Mouse (Mus musculus) heart, embryonic 11.5 days (tissue): ENCODE measurements around the gene Orai1. TPM values are rescaled to one million over a fixed set of nuclear protein-coding genes. Genes with fewer than 3 reads are reported as not detected.
A peak's percentile ranks its signal among the peaks of the same experiment; 100 is the strongest.
"Not testable (repeated sequence)": the region's sequence is repeated elsewhere in the genome, so short reads cannot be mapped to it uniquely, and the experiment has no call there.

ENCODE experiments used
- ATAC-seq: fragments of 200-750 bp; cut with Nextera tagmentation; replicated peaks from 2 replicates; pipeline ENCODE4 v1.8.0; 2017; ENCODE audit warnings: moderate library complexity; ENCODE audit not compliant: insufficient number of reproducible peaks, low FRiP score, low TSS enrichment
- H3K27ac ChIP-seq: fragments of 300-500 bp; sonication (generic); 2 replicates; pipeline ENCODE4 v1.5.1; 2014; ENCODE audit warnings: mild to moderate bottlenecking, low read depth, low read length
- H3K27me3 ChIP-seq: fragments of 300-500 bp; sonication (generic); 2 replicates; pipeline ENCODE4 v1.6.1; 2014; ENCODE audit warnings: mild to moderate bottlenecking, low read length, mixed read lengths; ENCODE audit not compliant: control insufficient read depth, insufficient read depth
- H3K36me3 ChIP-seq: fragments of 300-500 bp; sonication (generic); 2 replicates; pipeline ENCODE4 v1.6.1; 2014; ENCODE audit warnings: mild to moderate bottlenecking, low read length, moderate library complexity, mixed read lengths; ENCODE audit not compliant: control insufficient read depth, insufficient read depth
- H3K4me1 ChIP-seq: fragments of 300-500 bp; sonication (generic); 2 replicates; pipeline ENCODE4 v1.6.1; 2014; ENCODE audit warnings: low read length; ENCODE audit not compliant: control insufficient read depth, insufficient read depth
- H3K4me2 ChIP-seq: fragments of 300-500 bp; sonication (generic); 2 replicates; pipeline ENCODE4 v1.6.1; 2014; ENCODE audit warnings: mild to moderate bottlenecking, moderate library complexity
- H3K4me3 ChIP-seq: fragments of 300-500 bp; sonication (generic); 2 replicates; pipeline ENCODE4 v1.5.1; 2014; ENCODE audit warnings: low read depth, low read length
- H3K9ac ChIP-seq: fragments of 300-500 bp; sonication (generic); 2 replicates; pipeline ENCODE4 v1.6.1; 2014; ENCODE audit warnings: mild to moderate bottlenecking, low read depth, low read length, moderate library complexity
- H3K9me3 ChIP-seq: fragments of 300-500 bp; sonication (generic); replicated peaks from 2 replicates; pipeline ENCODE4 v1.6.1; 2016; ENCODE audit warnings: low read length; ENCODE audit not compliant: control insufficient read depth
- WGBS: fragments of 180-500 bp; shearing (Covaris S2); extraction: QIAGEN DNeasy Blood & Tissue Kit; methylation state at CpG from one replicate; pipeline ENCODE4 v1.1.7; 2014; ENCODE audit not compliant: insufficient replicate concordance; 5-methylcytosine and 5-hydroxymethylcytosine counted together
- polyA plus RNA-seq: library from polyadenylated mRNA; unstranded; fragments of >200 nt; fragmentation: Nextera tagmentation; extraction: Ambion mirVana; gene quantifications from 2 replicates; pipeline ENCODE4 v1.2.1, GENCODE M21; 2014

Orai1 gene
- polyA plus RNA-seq, 1 experiment from 2014 or later: 15.1 TPM

GRCm38 (mm10) chr5:123059757-123060520, 45.1 kb downstream of the Orai1 start:
- H3K4me2 ChIP-seq: peak overlapping the region; percentile 53
- no peaks in the 10 kb centered on the region for H3K36me3 ChIP-seq
- peak overlapping the region; percentile 1; the same call in 1 of the 2 replicates for H3K4me3 ChIP-seq
- H3K27ac ChIP-seq: peak overlapping the region; percentile 63
- peak overlapping the region; percentile 39 for H3K9ac ChIP-seq
- H3K9me3 ChIP-seq: no peaks in the 10 kb centered on the region
- ATAC-seq: no peak
- WGBS: 13% methylated on average over 14 of the region's 14 CpGs
- H3K4me1 ChIP-seq: no peaks in the 10 kb centered on the region
- H3K27me3 ChIP-seq: no peaks in the 10 kb centered on the region

- Histone ChIP-seq H3K4me2 (peak overlapping the region; percentile 53), H3K27ac (peak overlapping the region; percentile 63), H3K36me3 (no peaks in the 10 kb centered on the region), H3K9ac (0 out of 2 replicates have a peak overlapping the region, but pooled peaks have one; percentile 39), H3K4me3 (no peak overlapping the region), H3K27me3 (no peaks in the 10 kb centered on the region), H3K4me1 (no peaks in the 10 kb centered on the region), H3K9me3 (no peaks in the 10 kb centered on the region)
- ATAC-seq: no peak
- 60% methylated on average over 9 of the region's 9 CpGs for WGBS
These were observed 46.0 kb downstream of the Orai1 start for GRCm38 (mm10) chr5:123060706-123061401.

GRCm38 (mm10) chr5:123061402-123061749, 46.5 kb downstream of the Orai1 start:
- H3K4me3 ChIP-seq, H3K27me3 ChIP-seq, H3K4me2 ChIP-seq, H3K9ac ChIP-seq, H3K36me3 ChIP-seq, H3K27ac ChIP-seq, ATAC-seq, H3K9me3 ChIP-seq, H3K4me1 ChIP-seq: not testable (repeated sequence)
- WGBS: 87% methylated on average over 4 of the region's 6 CpGs

GRCm38 (mm10) chr5:123063141-123063540, 48.3 kb downstream of the Orai1 start:
- Histone ChIP-seq H3K9ac (no peak overlapping the region), H3K27me3 (no peaks in the 10 kb centered on the region), H3K4me3 (no peak overlapping the region), H3K4me2 (no peak overlapping the region), H3K4me1 (0 out of 2 replicates have a peak, but pooled peaks cover 3% of the 10 kb centered on the region), H3K9me3 (no peaks in the 10 kb centered on the region), H3K36me3 (no peaks in the 10 kb centered on the region), H3K27ac (no peak overlapping the region)
- WGBS: 84% methylated on average over 3 of the region's 3 CpGs
- ATAC-seq: no peak

GRCm38 (mm10) chr5:123064207-123064606, 49.3 kb downstream of the Orai1 start:
- WGBS: 34% methylated on average over 6 of the region's 6 CpGs
- no peak overlapping the region for H3K4me2 ChIP-seq
- no peak overlapping the region for H3K27ac ChIP-seq
- ATAC-seq: no peak
- H3K9me3 ChIP-seq: no peaks in the 10 kb centered on the region
- 0 out of 2 replicates have a peak, but pooled peaks cover 3% of the 10 kb centered on the region for H3K4me1 ChIP-seq
- no peaks in the 10 kb centered on the region for H3K27me3 ChIP-seq
- no peak overlapping the region for H3K4me3 ChIP-seq
- H3K36me3 ChIP-seq: no peaks in the 10 kb centered on the region
- no peak overlapping the region for H3K9ac ChIP-seq

GRCm38 (mm10) chr5:123067395-123067995, 52.6 kb downstream of the Orai1 start:
- Histone ChIP-seq H3K4me2 (0 out of 2 replicates have a peak overlapping the region, but pooled peaks have one; percentile 24), H3K4me3 (no peak overlapping the region), H3K4me1 (0 out of 2 replicates have a peak, but pooled peaks cover 3% of the 10 kb centered on the region), H3K9ac (no peak overlapping the region), H3K9me3 (no peaks in the 10 kb centered on the region), H3K27me3 (no peaks in the 10 kb centered on the region), H3K36me3 (no peaks in the 10 kb centered on the region), H3K27ac (peak overlapping the region; percentile 29; the same call in 1 of the 2 replicates)
- ATAC-seq: 0 out of 2 replicates have a peak, but pooled peaks have one; percentile 35
- 15% methylated on average over 6 of the region's 6 CpGs for WGBS

- 0 out of 2 replicates have a peak within 1 kb of the TSS, but pooled peaks have one; percentile 24 for H3K4me2 ChIP-seq
- H3K4me3 ChIP-seq: no peak within 1 kb of the TSS
- H3K27ac ChIP-seq: peak within 1 kb of the TSS; percentile 29; the same call in 1 of the 2 replicates
These were observed 53.2 kb downstream of the Orai1 start, which contains the start of gene Tmem120b for GRCm38 (mm10) chr5:123068115-123068514. Gene Tmem120b (plus strand): TSS chr5:123068415.

GRCm38 (mm10) chr5:123068714-123069113, 53.8 kb downstream of the Orai1 start:
- no peaks in the 10 kb centered on the region for H3K36me3 ChIP-seq
- H3K27ac ChIP-seq: no peak overlapping the region
- no peak for ATAC-seq
- WGBS: 86% methylated on average over 2 of the region's 2 CpGs
- no peaks in the 10 kb centered on the region for H3K27me3 ChIP-seq
- H3K4me2 ChIP-seq: no peak overlapping the region
- H3K4me3 ChIP-seq: no peak overlapping the region
- no peak overlapping the region for H3K9ac ChIP-seq
- 0 out of 2 replicates have a peak, but pooled peaks cover 3% of the 10 kb centered on the region for H3K4me1 ChIP-seq
- no peaks in the 10 kb centered on the region for H3K9me3 ChIP-seq

More at GRCm38 (mm10) chr5:123068115-123068514, 53.2 kb downstream of the Orai1 start, which contains the start of gene Tmem120b:
- H3K4me1 ChIP-seq: 0 out of 2 replicates have a peak, but pooled peaks cover 3% of the 10 kb centered on the region
- WGBS: 86% methylated on average over 12 of the region's 12 CpGs
- no peak within 1 kb of the TSS for H3K9ac ChIP-seq
- H3K27me3 ChIP-seq: no peaks in the 10 kb centered on the region
- ATAC-seq: no peak
- H3K36me3 ChIP-seq: no peaks in the 10 kb centered on the region
- no peaks in the 10 kb centered on the region for H3K9me3 ChIP-seq
